Mouse (Mus musculus) G1E (cell line): ENCODE data around the gene Mnat1.

Source experiments
- CTCF ChIP-seq: IDR thresholded peaks from 2 replicates; pipeline ENCODE4 v1.5.1; 2012; ENCODE audit warnings: low read depth, low read length, inconsistent platforms, mixed read lengths
- GATA1 ChIP-seq: IDR thresholded peaks from 2 replicates; pipeline ENCODE4 v1.6.1; 2012; ENCODE audit warnings: borderline replicate concordance, low read length, inconsistent platforms, mixed read lengths
- GATA2 ChIP-seq: IDR thresholded peaks from 2 replicates; pipeline ENCODE4 v1.6.1; 2012; ENCODE audit warnings: low read depth, low read length, inconsistent platforms, borderline replicate concordance
- POLR2AphosphoS5 ChIP-seq: IDR thresholded peaks from 2 replicates; pipeline ENCODE4 v1.6.1; 2012; ENCODE audit warnings: low read depth, low read length, inconsistent platforms; ENCODE audit not compliant: insufficient replicate concordance
- TAL1 ChIP-seq: conservative IDR thresholded peaks from 2 replicates; pipeline ENCODE4 v1.6.1; 2012; ENCODE audit warnings: low read depth, low read length, inconsistent platforms, mixed read lengths

GRCm38 (mm10) chr12:73113196-73113595 lies 10.3 kb upstream of the Mnat1 start, which contains the start of gene Six4:
- TF ChIP-seq CTCF (no peak), GATA1 (no peak), POLR2AphosphoS5 (no peak), TAL1 (no peak), GATA2 (no peak)
